Mouse (Mus musculus): ENCODE measurements at regions not wholly inside any gene's neighbourhood (a gene's known extent, or its start where the extent isn't known, plus 50 kb on each side); places are given as distances from the start of the nearest gene placed in this dataset.

GRCm38 (mm10) chr1:193790579-193790978 is 420.5 kb upstream of the Camk1g start:
- TF ChIP-seq CTCF (IDR thresholded peaks at IDR 0.05; ENCODE audit: control insufficient read depth, insufficient read depth, low read length), result no peak
- TF ChIP-seq POLR2A (IDR thresholded peaks at IDR 0.05; ENCODE audit: borderline replicate concordance, control insufficient read depth, low read depth, low read length), result no peak
